Mouse (Mus musculus) limb, embryonic 14.5 days (tissue): ENCODE data around the gene Gm28038. TPM values are rescaled to one million over a fixed set of nuclear protein-coding genes. Genes with fewer than 3 reads are reported as not detected.

ENCODE experiments used
- ATAC-seq: fragments of 200-750 bp; cut with Nextera tagmentation; 2 replicates; pipeline ENCODE4 v1.8.0; 2017; ENCODE audit warnings: low read depth, moderate number of reproducible peaks, moderate TSS enrichment; ENCODE audit not compliant: low FRiP score
- DNase-seq: peaks from one replicate; pipeline ENCODE4 v3.0.0-alpha.2; 2015; ENCODE audit warnings: low spot score
- H3K27ac ChIP-seq: fragments of 300-500 bp; sonication (generic); replicated peaks from 2 replicates; pipeline ENCODE4 v1.5.1; 2014; ENCODE audit warnings: low read depth, mild to moderate bottlenecking, low read length, moderate library complexity, mixed read lengths
- H3K27me3 ChIP-seq: fragments of 300-500 bp; sonication (generic); 2 replicates; pipeline ENCODE4 v1.6.1; 2014; ENCODE audit warnings: low read length, mixed read lengths; ENCODE audit not compliant: control insufficient read depth, insufficient read depth
- H3K36me3 ChIP-seq: fragments of 300-500 bp; sonication (generic); 2 replicates; pipeline ENCODE4 v1.6.1; 2014; ENCODE audit warnings: mild to moderate bottlenecking, low read length, moderate library complexity, mixed read lengths; ENCODE audit not compliant: control insufficient read depth, insufficient read depth
- H3K4me1 ChIP-seq: fragments of 300-500 bp; sonication (generic); 2 replicates; pipeline ENCODE4 v1.6.1; 2014; ENCODE audit warnings: antibody characterized with exemption, low read length, mixed read lengths; ENCODE audit not compliant: control insufficient read depth, insufficient read depth
- H3K4me2 ChIP-seq: fragments of 300-500 bp; sonication (generic); replicated peaks from 2 replicates; pipeline ENCODE4 v1.6.1; 2014; ENCODE audit warnings: low read depth, mild to moderate bottlenecking, low read length, moderate library complexity; ENCODE audit not compliant: severe bottlenecking
- H3K4me3 ChIP-seq: fragments of 300-500 bp; sonication (generic); replicated peaks from 2 replicates; pipeline ENCODE4 v1.5.1; 2014; ENCODE audit warnings: low read length
- H3K9ac ChIP-seq: fragments of 300-500 bp; sonication (generic); 2 replicates; pipeline ENCODE4 v1.6.1; 2014; ENCODE audit warnings: mild to moderate bottlenecking, low read depth, low read length, moderate library complexity; ENCODE audit not compliant: severe bottlenecking
- H3K9me3 ChIP-seq: fragments of 300-500 bp; sonication (generic); 2 replicates; pipeline ENCODE4 v1.6.1; 2016; ENCODE audit warnings: low read length; ENCODE audit not compliant: control insufficient read depth
- POLR2A ChIP-seq: fragments of 200-500 bp; IDR thresholded peaks from 2 replicates; pipeline ENCODE4 v1.8.0; 2012; ENCODE audit warnings: inconsistent platforms, mild to moderate bottlenecking, moderate library complexity, borderline replicate concordance; ENCODE audit not compliant: insufficient read depth, insufficient read length; ENCODE audit errors: extremely low read depth
- WGBS: fragments of 180-500 bp; shearing (Covaris S2); extraction: QIAGEN DNeasy Blood & Tissue Kit; methylation state at CpG from one replicate; pipeline ENCODE4 v1.1.7; 2014; 5-methylcytosine and 5-hydroxymethylcytosine counted together
- polyA plus RNA-seq, 2 experiments: library from polyadenylated mRNA; depleted of rRNA in 1 of 2; stranded (reverse) in 1 of 2; unstranded in 1 of 2; fragments of >200 nt; fragmentation: Nextera tagmentation in 1 of 2; extraction: Ambion mirVana in 1 of 2; gene quantifications; 2 replicates each; pipeline versions ENCODE4 v1.2.1 to v1.2.3; 2012 to 2014

The Gm28038 gene
- polyA plus RNA-seq, 2 experiments = not detected

DNA sequence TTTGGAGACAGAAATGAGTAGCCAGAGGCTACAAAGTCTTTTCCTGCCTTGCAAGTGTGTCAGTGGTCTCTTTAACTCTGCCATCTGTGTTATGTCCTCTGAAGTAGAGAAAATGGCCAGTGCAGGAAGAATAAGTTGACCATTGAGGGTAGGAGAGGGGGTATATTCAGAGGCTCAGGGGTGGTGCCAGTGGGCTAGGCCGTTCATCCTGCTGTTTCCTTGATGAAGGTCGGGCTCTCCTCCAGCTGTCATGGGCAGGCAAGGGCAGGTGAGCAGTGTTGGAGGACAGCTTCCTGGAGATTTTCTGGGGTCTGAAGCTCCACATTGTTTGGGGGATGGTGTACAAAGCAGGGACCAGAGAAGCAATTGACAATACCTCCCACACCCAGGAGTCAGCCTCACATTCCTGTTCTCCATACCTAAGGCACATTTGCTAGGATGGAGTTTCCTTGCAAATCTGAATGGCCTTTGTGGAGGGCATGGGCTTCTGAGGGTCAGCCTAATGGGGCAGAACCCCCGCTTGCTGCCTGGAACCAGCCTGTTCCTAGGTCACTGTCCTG lies 41.9 kb upstream of the Gm28038 start:
- H3K27ac ChIP-seq = no peak overlapping the region
- H3K4me2 ChIP-seq = peak overlapping the region; percentile 91
- H3K9ac ChIP-seq = peak overlapping the region; percentile 89
- peak overlapping the region; percentile 80 for H3K4me3 ChIP-seq
- no peak for DNase-seq
- no peaks in the 10 kb centered on the region for H3K9me3 ChIP-seq
- no peaks in the 10 kb centered on the region for H3K27me3 ChIP-seq
- ATAC-seq = no peak
- no peak for TF ChIP-seq POLR2A
- H3K36me3 ChIP-seq = peaks cover 39% of the 10 kb centered on the region
- WGBS = 68% methylated on average over 3 of the region's 3 CpGs
- H3K4me1 ChIP-seq = peaks cover 14% of the 10 kb centered on the region

DNA sequence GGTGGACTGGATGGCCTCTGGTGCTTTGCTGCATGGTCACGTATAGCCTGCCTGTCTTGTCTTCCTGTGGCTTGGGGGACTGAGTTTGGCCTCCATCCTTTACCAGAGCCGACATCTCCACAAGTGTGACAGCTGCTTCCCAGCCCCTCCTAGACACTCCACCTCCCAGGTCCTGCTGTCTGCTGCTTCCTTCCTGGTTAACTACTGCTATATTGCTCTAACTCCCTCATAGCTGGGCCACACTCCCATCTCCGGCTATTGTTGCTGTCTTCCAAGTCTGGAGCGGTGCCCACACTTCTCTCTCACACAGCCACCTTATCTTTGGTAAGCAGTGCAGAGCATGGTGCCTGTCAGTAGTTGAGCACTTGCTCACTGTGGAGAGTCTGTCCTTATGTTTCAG lies 41.1 kb upstream of the Gm28038 start:
- H3K27ac ChIP-seq = no peak overlapping the region
- no peaks in the 10 kb centered on the region for H3K27me3 ChIP-seq
- no peak for ATAC-seq
- no peak for TF ChIP-seq POLR2A
- DNase-seq = no peak
- peak overlapping the region; percentile 91; the same call in 1 of the 2 replicates for H3K4me2 ChIP-seq
- peaks cover 42% of the 10 kb centered on the region for H3K36me3 ChIP-seq
- H3K9me3 ChIP-seq = no peaks in the 10 kb centered on the region
- no peak overlapping the region for H3K4me3 ChIP-seq
- peaks cover 14% of the 10 kb centered on the region for H3K4me1 ChIP-seq
- WGBS = 81% methylated on average over 4 of the region's 4 CpGs
- H3K9ac ChIP-seq = peak overlapping the region; percentile 2; the same call in 1 of the 2 replicates

GRCm38 (mm10) chr2:30240267-30240666 lies 40.6 kb upstream of the Gm28038 start, which contains the start of gene Gm28035:
TSS of gene Gm28035 (plus strand) at chr2:30240567.
- WGBS = 84% methylated on average over 2 of the region's 2 CpGs
- H3K36me3 ChIP-seq = peaks cover 46% of the 10 kb centered on the region
- ATAC-seq (no peak), DNase-seq (no peak)
- H3K9me3 ChIP-seq = no peaks in the 10 kb centered on the region
- no peak within 1 kb of the TSS for H3K27ac ChIP-seq
- no peak for TF ChIP-seq POLR2A
- H3K4me1 ChIP-seq = peaks cover 14% of the 10 kb centered on the region
- no peaks in the 10 kb centered on the region for H3K27me3 ChIP-seq
- H3K4me2 ChIP-seq = peak within 1 kb of the TSS; percentile 91; the same call in 1 of the 2 replicates
- H3K4me3 ChIP-seq = no peak within 1 kb of the TSS
- peak within 1 kb of the TSS; percentile 34; the same call in 1 of the 2 replicates for H3K9ac ChIP-seq

- no peak for ATAC-seq
- WGBS = 36% methylated on average over 4 of the region's 4 CpGs
Observed at GRCm38 (mm10) chr2:30242509-30242908, 38.3 kb upstream of the Gm28038 start.

DNA sequence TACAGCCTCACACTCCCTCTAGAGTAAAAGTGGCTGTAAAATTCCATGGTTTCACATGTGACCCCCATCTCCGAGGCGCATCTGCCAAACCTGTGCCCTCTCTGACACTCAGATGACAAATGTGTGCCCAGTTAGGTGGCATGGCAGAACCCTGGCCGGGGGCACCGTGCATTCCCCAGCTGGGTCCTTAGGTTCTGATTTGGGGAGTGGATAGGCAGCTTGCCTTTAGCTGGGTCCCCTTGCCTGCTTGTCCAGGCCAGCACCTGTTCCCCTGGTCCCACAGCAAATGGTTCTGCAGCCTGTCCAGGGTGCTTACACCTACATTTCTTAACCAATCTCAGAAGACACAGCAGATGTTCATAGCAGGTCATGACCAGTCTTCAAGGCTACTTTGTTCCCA lies 37.5 kb upstream of the Gm28038 start:
- Histone ChIP-seq H3K27me3 (no peaks in the 10 kb centered on the region), H3K36me3 (peaks cover 57% of the 10 kb centered on the region), H3K27ac (no peak overlapping the region), H3K9me3 (no peaks in the 10 kb centered on the region), H3K4me3 (no peak overlapping the region), H3K4me2 (no peak overlapping the region), H3K9ac (no peak overlapping the region), H3K4me1 (peaks cover 12% of the 10 kb centered on the region)
- no peak for TF ChIP-seq POLR2A
- DNase-seq = no peak
- no peak for ATAC-seq
- 88% methylated on average over 4 of the region's 4 CpGs for WGBS

More at GRCm38 (mm10) chr2:30242509-30242908, 38.3 kb upstream of the Gm28038 start:
- Histone ChIP-seq H3K4me3 (no peak overlapping the region), H3K27ac (no peak overlapping the region), H3K9me3 (no peaks in the 10 kb centered on the region), H3K36me3 (peaks cover 52% of the 10 kb centered on the region), H3K9ac (no peak overlapping the region), H3K4me2 (no peak overlapping the region), H3K27me3 (no peaks in the 10 kb centered on the region), H3K4me1 (peaks cover 14% of the 10 kb centered on the region)
- peak; percentile 36 for DNase-seq
- no peak for TF ChIP-seq POLR2A
